Mouse (Mus musculus) spleen, adult 10 weeks (tissue): ENCODE data around the gene Gfi1. TPM values are rescaled to one million over a fixed set of nuclear protein-coding genes. Genes with fewer than 3 reads are reported as not detected.

Source experiments
- polyA plus RNA-seq: library from polyadenylated mRNA; stranded (reverse); fragments of 350-450 nt; fragmentation: Illumina TruSeq; extraction: RNeasy Lipid Tissue Mini Kit (QIAGEN cat#74804); gene quantifications from one replicate; pipeline ENCODE4 v1.2.3, GENCODE M21; 2015; ENCODE audit warnings: low replicate concordance; ENCODE audit not compliant: insufficient read depth

Gfi1 gene
- polyA plus RNA-seq, result 4.6 TPM

GRCm38 (mm10) chr5:107725435-107726261, at the start of gene Gfi1:
Gfi1 (minus strand) TSS chr5:107726036.

Other genes with a start within 250 kb of the Gfi1 start
- 0.23 TPM for gene Gm42669, start 218.4 kb downstream of the Gfi1 start, polyA plus RNA-seq
- 0.12 TPM for gene 1700028K03Rik, start 191.3 kb downstream of the Gfi1 start, polyA plus RNA-seq
- gene Rpap2, start 128.7 kb downstream of the Gfi1 start, polyA plus RNA-seq, result 22.7 TPM
- gene Glmn, start 128.1 kb downstream of the Gfi1 start, polyA plus RNA-seq, result 26.7 TPM
- gene Ube2d2b, start 104.1 kb upstream of the Gfi1 start, polyA plus RNA-seq, result not detected
- gene Evi5, start 149.1 kb upstream of the Gfi1 start, polyA plus RNA-seq, result 24.1 TPM
- 1,595 TPM for gene Rpl5, start 174.5 kb upstream of the Gfi1 start, polyA plus RNA-seq